Comparison of ENCODE assay signal across 29 mouse cellular contexts in genomic region chr1:176822949-176823348, GRCm38 (mm10). TPM values are rescaled to one million over a fixed set of nuclear protein-coding genes. Genes with fewer than 3 reads are reported as not detected.
DNase-seq lines count a peak whose midpoint lies in the region; ATAC-seq and TF ChIP-seq lines count a peak whose summit lies in the region.
"Had no signal": no experiment of that assay in that cellular context is flagged by ENCODE, and none has a peak within 500 bp of the region (broad histone marks: within the 10 kb centered on the region; RNA-seq: fewer than 3 reads in every experiment).

No protein-coding gene starts in this region.

- 17% methylated on average over 4 of the region's 4 CpGs for WGBS in liver, embryonic 12.5 days (ENCODE audit: insufficient replicate concordance)
- 90% methylated on average over 4 of the region's 4 CpGs for WGBS in hindbrain, embryonic 14.5 days

- H3K4me1 ChIP-seq in CH12.LX (ENCODE audit: control insufficient read depth in 1 of 2, insufficient read depth in 2 of 2): peaks cover 33 to 85% of the 10 kb centered on the region in 2 experiments
- peaks cover 68% of the 10 kb centered on the region for H3K4me1 ChIP-seq in liver, embryonic 12.5 days
- H3K4me1 ChIP-seq in hindbrain, embryonic 14.5 days (replicated peaks; ENCODE audit: control insufficient read depth, insufficient read depth, low read length): no peaks in the 10 kb centered on the region
- H3K4me1 ChIP-seq: hindbrain, embryonic 10.5 days; limb, embryonic 10.5 days had no signal

- no peak for TF ChIP-seq POLR2A in CH12.LX (IDR thresholded peaks at IDR 0.05; ENCODE audit: low read depth, low read length)

- no peak for TF ChIP-seq CTCF in gastrocnemius, adult 2 months (IDR thresholded peaks at IDR 0.05)
- no peak for TF ChIP-seq CTCF in CH12.LX (conservative IDR thresholded peaks at IDR 0.05 in 1 of 2, IDR thresholded peaks at IDR 0.05 in 1 of 2; ENCODE audit: low read depth in 2 of 2, low read length in 2 of 2)

- dilution Hi-C loops in CH12.LX (cut with MboI; ENCODE audit: extremely low pct_ligation_motif_present, extremely low pct_unique_long_range_greater_than_20kb, low sequenced_read_pairs): no loop called here

- H3K36me3 ChIP-seq in CH12.LX (replicated peaks in 1 of 2; ENCODE audit: control insufficient read depth in 1 of 2, insufficient read depth in 1 of 2, low read length in 1 of 2): peaks cover 0 to 21% of the 10 kb centered on the region in 2 experiments
- H3K36me3 ChIP-seq in liver, embryonic 12.5 days: no peaks in the 10 kb centered on the region
- H3K36me3 ChIP-seq in hindbrain, embryonic 14.5 days (replicated peaks; ENCODE audit: control insufficient read depth, insufficient read depth): no peaks in the 10 kb centered on the region
- H3K36me3 ChIP-seq: forebrain, embryonic 15.5 days; heart, embryonic 12.5 days; hindbrain, embryonic 10.5 days; limb, embryonic 10.5 days; limb, embryonic 15.5 days had no signal

- TF ChIP-seq RAD21 in CH12.LX (IDR thresholded peaks at IDR 0.05; ENCODE audit: low read depth, low read length): no peak

- TF ChIP-seq EP300 in CH12.LX (IDR thresholded peaks at IDR 0.05; ENCODE audit: low read length): no peak

- intact Hi-C loops in gastrocnemius, adult 2 months (cut with DNase I): no loop called here

- peak overlapping the region; percentile 28; the same call in 1 of the 2 replicates for H3K9ac ChIP-seq in CH12.LX (ENCODE audit: insufficient read depth, low read depth)
- H3K9ac ChIP-seq in liver, embryonic 12.5 days: no peak overlapping the region
- no peak overlapping the region for H3K9ac ChIP-seq in hindbrain, embryonic 14.5 days
- H3K9ac ChIP-seq: forebrain, embryonic 15.5 days; limb, embryonic 15.5 days; lung, embryonic 14.5 days; neural tube, embryonic 13.5 days had no signal

- no peak overlapping the region for H3K4me2 ChIP-seq in CH12.LX (ENCODE audit: insufficient read depth, low read depth, poor library complexity, severe bottlenecking)
- no peak overlapping the region for H3K4me2 ChIP-seq in liver, embryonic 12.5 days
- H3K4me2 ChIP-seq in hindbrain, embryonic 14.5 days (replicated peaks): no peak overlapping the region
- H3K4me2 ChIP-seq: forebrain, embryonic 15.5 days; limb, embryonic 15.5 days; lung, embryonic 14.5 days; neural tube, embryonic 13.5 days had no signal

- peaks cover 8% of the 10 kb centered on the region for H3K79me2 ChIP-seq in CH12.LX (replicated peaks; ENCODE audit: control insufficient read depth, extremely low read depth, insufficient read depth, poor library complexity, severe bottlenecking)

- peak; percentile 64 for ATAC-seq in liver, embryonic 12.5 days
- ATAC-seq in megakaryocyte progenitor cell, adult 5-6 weeks (replicated peaks; ENCODE audit: poor library complexity): peak; percentile 15; the same call in 1 of the 2 replicates
- ATAC-seq in activated CD4-positive, CD25-positive, alpha-beta regulatory T cell, adult 4 months: no peak
- ATAC-seq in hindbrain, embryonic 14.5 days (ENCODE audit: low FRiP score): no peak
- ATAC-seq: forebrain, embryonic 15.5 days; intestine, embryonic 16.5 days had no signal

- in situ Hi-C loops in CH12.LX (cut with MboI; ENCODE audit: low pct_ligation_motif_present, low pct_unique_long_range_greater_than_20kb, low sequenced_read_pairs): no loop called here

- H3K27ac ChIP-seq in gastrocnemius, adult 2 months: peak overlapping the region; percentile 88
- no peak overlapping the region for H3K27ac ChIP-seq in CH12.LX (ENCODE audit: insufficient read depth, low read depth)
- no peak overlapping the region for H3K27ac ChIP-seq in liver, embryonic 12.5 days
- no peak overlapping the region for H3K27ac ChIP-seq in hindbrain, embryonic 14.5 days
- H3K27ac ChIP-seq: forebrain, embryonic 15.5 days; hindbrain, embryonic 10.5 days; limb, embryonic 10.5 days; limb, embryonic 15.5 days; stomach, postnatal 0 days had no signal

- H3K27me3 ChIP-seq in CH12.LX (replicated peaks): no peaks in the 10 kb centered on the region
- H3K27me3 ChIP-seq in liver, embryonic 12.5 days (replicated peaks): peaks cover 11% of the 10 kb centered on the region
- H3K27me3 ChIP-seq in hindbrain, embryonic 14.5 days (ENCODE audit: control insufficient read depth, insufficient read depth, low read length): no peaks in the 10 kb centered on the region
- H3K27me3 ChIP-seq: forebrain, embryonic 15.5 days; heart, embryonic 12.5 days; limb, embryonic 15.5 days; neural tube, embryonic 13.5 days had no signal

- no peak for DNase-seq in gastrocnemius, adult 2 months
- DNase-seq in gastrocnemius, adult 8-10 months (ENCODE audit: low spot score in 2 of 2): no peak
- DNase-seq in CH12.LX (ENCODE audit: extremely low read depth): no peak
- DNase-seq in hindbrain, embryonic 14.5 days (ENCODE audit: low spot score): no peak
- DNase-seq: adrenal gland, postnatal 25 days; cerebellum, adult 18-20 months; cerebellum, postnatal 10 days; heart, adult 2 months; heart, postnatal 10 days; kidney, adult 8-10 months; kidney, postnatal 10 days; layer of hippocampus, postnatal 36 days; lung, embryonic 14.5 days; lung, postnatal 14 days; midbrain, embryonic 14.5 days; right cerebral cortex, postnatal 4 days; thymus, adult 18-20 months; thymus, postnatal 36 days had no signal

- no peak overlapping the region for H3K4me3 ChIP-seq in gastrocnemius, adult 2 months
- no peak overlapping the region for H3K4me3 ChIP-seq in CH12.LX (replicated peaks in 1 of 3; ENCODE audit: low read depth in 2 of 3, low read length in 2 of 3, poor library complexity in 1 of 3)
- no peak overlapping the region for H3K4me3 ChIP-seq in liver, embryonic 12.5 days
- no peak overlapping the region for H3K4me3 ChIP-seq in hindbrain, embryonic 14.5 days (replicated peaks; ENCODE audit: low read length)
- H3K4me3 ChIP-seq: forebrain, embryonic 15.5 days; heart, adult 2 months; heart, embryonic 12.5 days; hindbrain, embryonic 10.5 days; limb, embryonic 10.5 days; limb, embryonic 15.5 days; neural tube, embryonic 13.5 days had no signal

- no peaks in the 10 kb centered on the region for H3K9me3 ChIP-seq in CH12.LX (replicated peaks; ENCODE audit: low read length)
- no peaks in the 10 kb centered on the region for H3K9me3 ChIP-seq in liver, embryonic 12.5 days (replicated peaks)
- H3K9me3 ChIP-seq in hindbrain, embryonic 14.5 days (ENCODE audit: control insufficient read depth, low read length): no peaks in the 10 kb centered on the region
- H3K9me3 ChIP-seq: forebrain, embryonic 15.5 days; heart, embryonic 12.5 days; hindbrain, embryonic 10.5 days; limb, embryonic 10.5 days; limb, embryonic 15.5 days; neural tube, embryonic 13.5 days had no signal

TF ChIP-seq in CH12.LX, 34 proteins besides CTCF, POLR2A, EP300 and RAD21:
- TF ChIP-seq SIN3A (IDR thresholded peaks at IDR 0.05; ENCODE audit: low read length) (no peak), TCF12 (IDR thresholded peaks at IDR 0.05; ENCODE audit: low read depth, low read length) (no peak), IRF4 (IDR thresholded peaks at IDR 0.05; ENCODE audit: low read depth, low read length) (no peak), ZKSCAN1 (IDR thresholded peaks at IDR 0.05; ENCODE audit: borderline replicate concordance, low read depth, low read length) (no peak), JUN (IDR thresholded peaks at IDR 0.05; ENCODE audit: insufficient read depth, low read depth, low read length) (no peak), UBTF (IDR thresholded peaks at IDR 0.05; ENCODE audit: low read depth, low read length) (no peak), ZMIZ1 (IDR thresholded peaks at IDR 0.05; ENCODE audit: low read depth, low read length) (no peak), MYC (IDR thresholded peaks at IDR 0.05; ENCODE audit: low read depth, low read length) (no peak), JUND (conservative IDR thresholded peaks at IDR 0.05; ENCODE audit: low read depth, low read length) (no peak), USF1 (IDR thresholded peaks at IDR 0.05; ENCODE audit: low read depth, low read length) (no peak), ETS1 (conservative IDR thresholded peaks at IDR 0.05; ENCODE audit: low read depth, low read length) (no peak), E2F4 (IDR thresholded peaks at IDR 0.05; ENCODE audit: insufficient replicate concordance, low read depth, low read length) (no peak), RCOR1 (conservative IDR thresholded peaks at IDR 0.05; ENCODE audit: low read depth, low read length) (no peak), HCFC1 (IDR thresholded peaks at IDR 0.05; ENCODE audit: low read depth, low read length) (no peak), USF2 (conservative IDR thresholded peaks at IDR 0.05; ENCODE audit: low read depth, low read length) (no peak)
TF ChIP-seq in CH12.LX: peak in this region for 0.

RNA-seq across cellular contexts. Expression of gene Sdccag8, which starts 8.5 kb away (rescaled TPM):
- 1 to 10 TPM; 4.0 to 4.9 TPM for total RNA-seq in gastrocnemius, adult 2 months (2021)
- 1 to 10 TPM; 4.7 to 8.8 (median 6.4) TPM for total RNA-seq in gastrocnemius, adult 8-10 months (2022)
- total RNA-seq in CH12.LX (2012; rRNA removed) (16.7 and 18.7 TPM in 2 replicates), CH12.LX (2014; rRNA removed) (10.9 and 15.0 TPM in 2 replicates)
- polyA plus RNA-seq in CH12.LX (2012; ENCODE audit: insufficient read length, low read depth): 10.7 and 11.2 TPM in 2 replicates
- 6.4 and 6.7 TPM in 2 replicates for polyA plus RNA-seq in liver, embryonic 12.5 days (2016; fragmentation: Nextera tagmentation; extraction: Ambion mirVana)
- total RNA-seq in megakaryocyte progenitor cell, adult 5-6 weeks (2015): 9.4 and 12.8 TPM in 2 replicates
- total RNA-seq in megakaryocyte progenitor cell, adult 5-6 weeks (2017): 23.2 and 25.4 TPM in 2 replicates
- polyA plus RNA-seq in activated CD4-positive, CD25-positive, alpha-beta regulatory T cell, adult 4 months (2017; shearing (Covaris generic)): 10 to 100 TPM; 22.7 to 23.9 TPM
- polyA plus RNA-seq in hindbrain, embryonic 14.5 days (2014; fragmentation: Nextera tagmentation; extraction: Ambion mirVana): 22.5 and 25.2 TPM in 2 replicates

RNA-seq across cellular contexts. Expression of gene Cep170, which starts 9.1 kb away (rescaled TPM):
- total RNA-seq in gastrocnemius, adult 2 months (2021): 10 to 100 TPM; 14.5 to 16.2 TPM
- total RNA-seq in gastrocnemius, adult 8-10 months (2022): 10 to 100 TPM; 14.4 to 25.3 (median 14.6) TPM
- total RNA-seq in CH12.LX (2012; rRNA removed): 16.1 and 16.5 TPM in 2 replicates
- 15.3 and 16.6 TPM in 2 replicates for total RNA-seq in CH12.LX (2014; rRNA removed)
- polyA plus RNA-seq in CH12.LX (2012; ENCODE audit: insufficient read length, low read depth): 12.4 and 14.8 TPM in 2 replicates
- polyA plus RNA-seq in liver, embryonic 12.5 days (2016; fragmentation: Nextera tagmentation; extraction: Ambion mirVana): 9.4 and 11.5 TPM in 2 replicates
- total RNA-seq in megakaryocyte progenitor cell, adult 5-6 weeks (2015): 32.9 and 42.4 TPM in 2 replicates
- 28.2 and 32.0 TPM in 2 replicates for total RNA-seq in megakaryocyte progenitor cell, adult 5-6 weeks (2017)
- polyA plus RNA-seq in activated CD4-positive, CD25-positive, alpha-beta regulatory T cell, adult 4 months (2017; shearing (Covaris generic)): 10 to 100 TPM; 12.5 to 16.1 TPM
- 135 and 136 TPM in 2 replicates for polyA plus RNA-seq in hindbrain, embryonic 14.5 days (2014; fragmentation: Nextera tagmentation; extraction: Ambion mirVana)

Comparison
In these comparisons a context has a peak if more than half of its experiments do, and no peak if none do; other contexts are left out.
1. ATAC-seq: peak in liver, embryonic 12.5 days (single experiment) and megakaryocyte progenitor cell, adult 5-6 weeks (single experiment); none in activated CD4-positive, CD25-positive, alpha-beta regulatory T cell, adult 4 months (single experiment) and hindbrain, embryonic 14.5 days (single experiment).